Mouse (Mus musculus): Measurements from ENCODE around the gene Lysmd4. TPM values are rescaled to one million over a fixed set of nuclear protein-coding genes. Genes with fewer than 3 reads are reported as not detected.
A peak's percentile ranks its signal among the peaks of the same experiment; 100 is the strongest.

Lysmd4 gene
- polyA plus RNA-seq, 2 experiments from 2014 or later, result 5.1 to 8.8 TPM

GRCm38 (mm10) chr7:67352989-67353388 lies 130.6 kb downstream of the Lysmd4 start:
- no peak for ATAC-seq

GRCm38 (mm10) chr7:67353667-67354066 lies 131.3 kb downstream of the Lysmd4 start:
- ATAC-seq, result peak; percentile 80

GRCm38 (mm10) chr7:67355870-67356269 lies 133.5 kb downstream of the Lysmd4 start:
- ATAC-seq, result no peak

Other genes starting within 250 kb of the Lysmd4 start
- 10 to 100 TPM; 10.5 to 11.3 TPM for gene Mef2a, start 150.3 kb downstream of the Lysmd4 start, polyA plus RNA-seq (2017; shearing (Covaris generic))

Measured in activated CD4-positive, CD25-positive, alpha-beta regulatory T cell, adult 4 months (primary cell).